Mouse (Mus musculus): ENCODE measurements around the gene Ctdnep1.

Ctdnep1 gene

GRCm38 (mm10) chr11:69990850-69991691 lies 10.1 kb downstream of the Ctdnep1 start, which contains the start of gene Gabarap:
Gene Gabarap (plus strand): TSS chr11:69991143.
- DNase-seq = peak; percentile 93

- no peak for DNase-seq
These were observed 10.8 kb downstream of the Ctdnep1 start for GRCm38 (mm10) chr11:69991711-69992110.

GRCm38 (mm10) chr11:69992396-69992795 lies 11.4 kb downstream of the Ctdnep1 start:
- no peak for DNase-seq

- no peak for DNase-seq
These were observed 12.0 kb downstream of the Ctdnep1 start for GRCm38 (mm10) chr11:69992932-69993331.

- DNase-seq = peak; percentile 7
These were observed 13.6 kb downstream of the Ctdnep1 start for GRCm38 (mm10) chr11:69994401-69995090.

- DNase-seq = peak; percentile 96
These were observed 14.5 kb downstream of the Ctdnep1 start, which contains the start of gene Phf23 for GRCm38 (mm10) chr11:69995391-69995960. Gene Phf23 (plus strand): TSS chr11:69995777.

- DNase-seq = peak; percentile 55
These were observed 15.5 kb downstream of the Ctdnep1 start for GRCm38 (mm10) chr11:69996161-69997061.

- peak; percentile 75 for DNase-seq
These were observed 16.1 kb downstream of the Ctdnep1 start for GRCm38 (mm10) chr11:69997070-69997509.

GRCm38 (mm10) chr11:69998567-69999491 lies 17.9 kb downstream of the Ctdnep1 start:
- no peak for DNase-seq

- no peak for DNase-seq
These were observed 18.7 kb downstream of the Ctdnep1 start for GRCm38 (mm10) chr11:69999666-70000065.

GRCm38 (mm10) chr11:70000396-70000898 lies 19.5 kb downstream of the Ctdnep1 start, which contains the start of gene Dvl2:
Gene Dvl2 (plus strand): TSS chr11:70000595.
- peak; percentile 85 for DNase-seq

- DNase-seq = no peak
These were observed 20.2 kb downstream of the Ctdnep1 start for GRCm38 (mm10) chr11:70001159-70001558.

- DNase-seq = no peak
These were observed 20.9 kb downstream of the Ctdnep1 start for GRCm38 (mm10) chr11:70001865-70002264.

GRCm38 (mm10) chr11:70002471-70002870 lies 21.5 kb downstream of the Ctdnep1 start:
- no peak for DNase-seq

- DNase-seq = no peak
These were observed 24.6 kb downstream of the Ctdnep1 start for GRCm38 (mm10) chr11:70005521-70005920.

GRCm38 (mm10) chr11:70010033-70010432 lies 29.1 kb downstream of the Ctdnep1 start:
- no peak for DNase-seq

GRCm38 (mm10) chr11:70010548-70010947 lies 29.6 kb downstream of the Ctdnep1 start:
- no peak for DNase-seq

- no peak for DNase-seq
These were observed 30.0 kb downstream of the Ctdnep1 start for GRCm38 (mm10) chr11:70010961-70011360.

- no peak for DNase-seq
These were observed 32.0 kb downstream of the Ctdnep1 start for GRCm38 (mm10) chr11:70012931-70013330.

GRCm38 (mm10) chr11:70013408-70013807 lies 32.5 kb downstream of the Ctdnep1 start:
- DNase-seq = no peak

- no peak for DNase-seq
These were observed 33.1 kb downstream of the Ctdnep1 start for GRCm38 (mm10) chr11:70014051-70014450.
